Mouse (Mus musculus): ENCODE results near the gene Naa15.

GRCm38 (mm10) chr3:51486491-51487195 is 71.7 kb downstream of the Naa15 start:
- no peak for TF ChIP-seq CTCF (IDR thresholded peaks at IDR 0.05; ENCODE audit: low read depth, low read length)
- TF ChIP-seq POLR2A (IDR thresholded peaks at IDR 0.05; ENCODE audit: borderline replicate concordance, low read depth, low read length) = no peak

All from bone marrow macrophage, adult 2 months (primary cell).